Mouse (Mus musculus) midbrain, embryonic 15.5 days (tissue): ENCODE results near the gene Cul9. TPM values are rescaled to one million over a fixed set of nuclear protein-coding genes. Genes with fewer than 3 reads are reported as not detected.

ENCODE experiments used
- ATAC-seq: fragments of 200-750 bp; cut with Nextera tagmentation; replicated peaks from 2 replicates; pipeline ENCODE4 v1.8.0; 2017; ENCODE audit warnings: moderate TSS enrichment
- H3K27ac ChIP-seq: fragments of 300-500 bp; sonication (generic); 2 replicates; pipeline ENCODE4 v1.5.1; 2015; ENCODE audit warnings: mild to moderate bottlenecking, inconsistent platforms
- H3K27me3 ChIP-seq: fragments of 300-500 bp; sonication (generic); replicated peaks from 2 replicates; pipeline ENCODE4 v1.6.1; 2015; ENCODE audit warnings: inconsistent platforms
- H3K36me3 ChIP-seq: fragments of 300-500 bp; sonication (generic); replicated peaks from 2 replicates; pipeline ENCODE4 v1.6.1; 2015; ENCODE audit warnings: inconsistent platforms
- H3K4me1 ChIP-seq: fragments of 300-500 bp; sonication (generic); 2 replicates; pipeline ENCODE4 v1.6.1; 2015; ENCODE audit warnings: inconsistent platforms
- H3K4me2 ChIP-seq: fragments of 300-500 bp; sonication (generic); 2 replicates; pipeline ENCODE4 v1.6.1; 2015; ENCODE audit warnings: inconsistent platforms, mild to moderate bottlenecking, moderate library complexity
- H3K4me3 ChIP-seq: fragments of 300-500 bp; sonication (generic); 2 replicates; pipeline ENCODE4 v1.5.1; 2015; ENCODE audit warnings: mild to moderate bottlenecking, inconsistent platforms
- H3K9ac ChIP-seq: fragments of 300-500 bp; sonication (generic); 2 replicates; pipeline ENCODE4 v1.6.1; 2015; ENCODE audit warnings: mild to moderate bottlenecking, inconsistent platforms
- H3K9me3 ChIP-seq: fragments of 300-500 bp; sonication (generic); 2 replicates; pipeline ENCODE4 v1.6.1; 2016; ENCODE audit warnings: inconsistent platforms
- WGBS: fragments of 180-500 bp; shearing (Covaris S2); methylation state at CpG from one replicate; pipeline ENCODE4 v1.1.7; 2015; ENCODE audit warnings: mixed read lengths; 5-methylcytosine and 5-hydroxymethylcytosine counted together
- microRNA-seq: library from miRNA; unstranded; fragments of <30 nt; microRNA quantifications from one replicate; pipeline ENCODE4, GENCODE M21; 2016
- polyA plus RNA-seq: library from polyadenylated mRNA; unstranded; fragments of >200 nt; fragmentation: Nextera tagmentation; extraction: Ambion mirVana; gene quantifications from 2 replicates; pipeline ENCODE4 v1.2.1, GENCODE M21; 2015

The Cul9 gene
- polyA plus RNA-seq, 1 experiment from 2014 or later = 26.7 TPM

DNA sequence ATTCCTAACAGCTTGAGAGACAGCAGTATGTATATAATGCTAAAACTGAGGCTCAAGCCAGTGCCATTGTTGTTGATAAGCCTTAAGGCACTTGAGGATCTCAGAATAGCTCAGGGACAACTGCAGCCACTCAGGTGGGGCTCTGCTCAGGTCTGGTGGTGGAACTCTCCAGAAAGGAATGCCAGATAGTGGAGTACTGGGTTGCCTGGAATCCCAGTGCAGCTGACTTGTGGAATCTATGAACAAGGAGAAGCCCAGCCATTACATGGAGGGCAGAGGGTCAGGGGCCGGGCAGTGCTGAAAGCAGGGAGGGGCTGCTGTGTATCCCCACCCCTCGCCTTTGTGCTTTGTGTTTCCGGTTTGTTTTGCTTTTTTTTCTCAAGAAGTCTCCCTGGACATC, 87.7 kb downstream of the Cul9 start:
- no peaks in the 10 kb centered on the region for H3K36me3 ChIP-seq
- no peak for ATAC-seq
- H3K27me3 ChIP-seq = no peaks in the 10 kb centered on the region
- no peak overlapping the region for H3K4me3 ChIP-seq
- no peak overlapping the region for H3K27ac ChIP-seq
- no peaks in the 10 kb centered on the region for H3K9me3 ChIP-seq
- WGBS = 40% methylated on average over 3 of the region's 3 CpGs
- peaks cover 35% of the 10 kb centered on the region for H3K4me1 ChIP-seq
- H3K9ac ChIP-seq = no peak overlapping the region
- no peak overlapping the region for H3K4me2 ChIP-seq

DNA sequence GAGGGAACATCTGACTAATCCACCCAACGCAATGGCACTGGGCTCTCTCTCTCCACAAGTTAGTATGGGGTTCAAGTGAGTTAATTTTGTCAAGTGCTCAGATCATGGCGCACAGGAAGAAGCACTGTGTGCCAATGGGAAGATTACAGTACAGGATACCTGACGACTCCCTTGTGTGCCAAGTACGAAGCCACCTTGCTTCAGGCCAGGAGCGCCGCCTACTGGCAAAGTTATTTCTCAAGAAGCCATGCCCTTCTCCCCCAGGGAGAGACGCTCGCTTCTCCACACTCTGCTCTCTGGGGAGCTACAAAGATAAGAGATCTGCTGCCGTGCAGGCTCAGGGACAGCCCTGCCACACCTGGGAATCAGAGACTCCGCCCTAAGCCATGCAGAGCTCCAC, 88.4 kb downstream of the Cul9 start:
- peaks cover 41% of the 10 kb centered on the region for H3K4me1 ChIP-seq
- H3K36me3 ChIP-seq = no peaks in the 10 kb centered on the region
- no peak overlapping the region for H3K4me3 ChIP-seq
- H3K9ac ChIP-seq = no peak overlapping the region
- no peaks in the 10 kb centered on the region for H3K9me3 ChIP-seq
- WGBS = 15% methylated on average over 10 of the region's 10 CpGs
- H3K27me3 ChIP-seq = no peaks in the 10 kb centered on the region
- H3K4me2 ChIP-seq = no peak overlapping the region
- no peak for ATAC-seq
- H3K27ac ChIP-seq = no peak overlapping the region

DNA sequence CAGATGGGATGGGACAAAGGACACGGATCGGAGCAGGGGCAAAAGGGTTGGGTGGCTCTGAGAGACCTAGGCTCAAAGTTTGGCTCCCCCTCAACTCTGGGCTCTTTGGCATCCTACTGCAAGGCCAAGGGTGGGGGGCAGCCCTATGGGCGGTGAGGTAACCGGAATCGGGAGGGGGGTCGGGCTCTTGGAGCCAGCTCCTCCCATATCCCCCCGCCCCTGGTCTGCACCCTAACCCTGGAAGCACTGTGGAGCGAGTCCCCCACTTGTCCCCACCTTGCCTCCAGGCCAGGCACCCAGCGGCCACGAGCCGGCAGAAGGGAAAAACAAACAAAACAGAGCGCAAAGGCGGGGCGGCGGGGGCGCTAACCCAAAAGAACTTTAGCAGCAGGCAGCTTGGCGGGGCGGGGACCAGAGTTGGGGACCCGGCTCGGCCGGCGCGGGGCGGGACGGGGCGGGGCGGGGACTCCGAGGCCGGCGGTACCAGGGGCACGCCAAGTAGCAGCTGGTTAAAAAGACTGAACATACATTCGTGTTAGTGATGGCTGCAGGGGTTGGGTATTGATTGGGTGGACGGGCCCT, 91.0 kb downstream of the Cul9 start:
- Histone ChIP-seq H3K9ac (0 out of 2 replicates have a peak overlapping the region, but pooled peaks have one; percentile 1), H3K4me2 (peak overlapping the region; percentile 63), H3K4me1 (peaks cover 36% of the 10 kb centered on the region), H3K27ac (no peak overlapping the region), H3K4me3 (peak overlapping the region; percentile 17), H3K27me3 (no peaks in the 10 kb centered on the region), H3K36me3 (no peaks in the 10 kb centered on the region), H3K9me3 (no peaks in the 10 kb centered on the region)
- WGBS = 1% methylated on average over 33 of the region's 33 CpGs
- ATAC-seq = 0 out of 2 replicates have a peak, but pooled peaks have one; percentile 27

DNA sequence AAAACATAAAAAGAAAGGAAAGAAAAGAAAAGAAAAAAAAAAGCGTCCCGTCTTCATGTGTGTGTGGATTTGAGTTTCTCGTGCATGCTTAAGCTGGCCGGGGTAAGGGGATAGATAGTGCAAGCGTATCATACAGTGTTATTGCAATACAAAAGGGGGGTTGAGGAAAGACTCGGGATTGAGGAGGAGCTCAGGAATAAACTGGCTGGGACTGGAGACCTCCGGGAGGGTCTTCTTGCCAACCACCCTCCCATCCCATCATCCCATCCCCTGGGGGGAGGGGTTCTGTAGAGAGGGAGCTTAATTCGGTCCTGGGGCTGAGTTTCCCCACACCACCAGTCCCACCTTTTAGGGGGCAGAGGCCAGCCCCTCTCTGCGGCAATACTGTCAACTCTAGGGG, 91.6 kb downstream of the Cul9 start:
- H3K27ac ChIP-seq = peak overlapping the region; percentile 13; the same call in 1 of the 2 replicates
- peak; percentile 57 for ATAC-seq

DNA sequence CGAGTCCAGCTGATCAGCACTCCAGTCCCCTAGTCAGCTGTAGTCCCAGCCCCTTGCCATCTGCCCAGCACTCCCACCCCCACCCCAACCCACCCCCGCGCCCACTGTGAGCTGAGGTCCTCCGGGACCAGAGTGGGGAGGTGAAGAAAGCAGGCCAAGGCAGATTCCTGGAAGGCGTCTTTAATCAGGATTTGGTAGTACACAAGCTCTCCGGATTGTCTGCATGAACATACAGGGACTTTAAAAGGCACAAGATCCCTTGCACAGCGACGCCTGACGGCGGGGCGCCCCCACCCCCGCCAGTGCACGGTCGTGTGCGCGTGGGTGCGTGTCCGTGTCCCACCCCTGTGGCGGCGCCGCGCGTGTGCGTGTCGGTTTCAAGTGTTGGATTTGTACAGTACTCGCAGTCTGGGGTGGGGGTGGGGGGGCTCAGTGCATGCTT, 92.2 kb downstream of the Cul9 start:
- Histone ChIP-seq H3K36me3 (no peaks in the 10 kb centered on the region), H3K4me1 (peaks cover 36% of the 10 kb centered on the region), H3K27me3 (no peaks in the 10 kb centered on the region), H3K4me2 (peak overlapping the region; percentile 63), H3K4me3 (peak overlapping the region; percentile 28), H3K9ac (peak overlapping the region; percentile 44; the same call in 1 of the 2 replicates), H3K9me3 (no peaks in the 10 kb centered on the region), H3K27ac (peak overlapping the region; percentile 60; the same call in 1 of the 2 replicates)
- under 1% methylated on average over 26 of the region's 26 CpGs for WGBS
- peak; percentile 41 for ATAC-seq

More for the DNA sequence above, 91.6 kb downstream of the Cul9 start:
- peak overlapping the region; percentile 63 for H3K4me2 ChIP-seq
- no peaks in the 10 kb centered on the region for H3K9me3 ChIP-seq
- peak overlapping the region; percentile 28 for H3K4me3 ChIP-seq
- no peaks in the 10 kb centered on the region for H3K36me3 ChIP-seq
- no peak overlapping the region for H3K9ac ChIP-seq
- no peaks in the 10 kb centered on the region for H3K27me3 ChIP-seq
- WGBS = 2% methylated on average over 9 of the region's 9 CpGs
- peaks cover 36% of the 10 kb centered on the region for H3K4me1 ChIP-seq

DNA sequence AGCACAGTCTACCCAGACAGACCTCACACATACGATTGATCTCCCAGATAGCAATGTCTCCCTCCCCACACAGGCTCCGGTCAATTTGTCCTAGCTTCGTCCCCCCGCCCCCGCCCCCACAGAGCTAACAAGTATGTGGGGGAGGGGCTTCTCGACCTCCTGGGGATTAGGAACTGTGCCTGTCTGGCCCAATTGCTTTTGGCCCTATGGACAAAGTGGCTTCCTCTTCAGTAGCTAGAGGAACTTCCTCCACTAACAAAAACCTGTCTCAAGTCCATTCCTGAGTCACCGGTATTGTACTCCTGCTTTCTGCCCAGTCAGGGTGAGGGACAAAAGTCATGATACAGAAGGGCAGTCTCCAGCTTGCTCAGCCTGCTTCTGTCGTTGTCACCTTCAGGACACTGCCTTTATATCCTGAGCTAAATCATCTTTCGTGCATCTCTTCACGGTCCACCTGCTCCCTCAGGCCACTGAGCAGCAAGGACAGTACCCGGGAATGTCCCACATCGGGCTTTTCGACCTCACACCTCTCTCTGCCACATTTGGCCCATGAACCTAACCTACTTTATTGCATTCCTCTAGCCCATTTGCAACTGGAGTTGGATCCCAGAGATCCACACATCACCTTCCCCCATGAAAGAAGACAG, 92.8 kb downstream of the Cul9 start:
- Histone ChIP-seq H3K36me3 (no peaks in the 10 kb centered on the region), H3K27ac (peak overlapping the region; percentile 60; the same call in 1 of the 2 replicates), H3K27me3 (no peaks in the 10 kb centered on the region), H3K4me1 (peaks cover 36% of the 10 kb centered on the region), H3K4me2 (peak overlapping the region; percentile 63), H3K9me3 (no peaks in the 10 kb centered on the region), H3K9ac (no peak overlapping the region), H3K4me3 (no peak overlapping the region)
- no peak for ATAC-seq
- WGBS = 8% methylated on average over 13 of the region's 13 CpGs

DNA sequence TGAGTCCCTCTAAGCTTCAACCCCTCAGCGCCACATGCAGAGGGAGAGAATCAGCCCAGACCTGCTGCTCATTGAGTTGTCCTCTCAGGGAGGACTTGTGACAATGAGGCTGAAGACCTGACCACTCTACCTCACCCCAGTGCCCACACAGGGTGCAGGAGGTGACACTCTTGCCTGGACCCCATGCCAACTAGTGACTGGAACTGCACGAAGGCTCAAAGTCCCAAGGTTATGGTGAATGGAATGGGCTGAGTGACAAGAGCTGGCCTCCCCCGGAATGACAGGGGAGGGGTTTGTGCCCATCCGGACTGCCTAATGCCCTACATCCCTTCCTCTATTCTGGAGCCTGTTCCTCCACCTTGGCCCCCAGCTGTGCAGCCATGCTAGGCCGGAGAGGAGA, 93.5 kb downstream of the Cul9 start:
- H3K27ac ChIP-seq = no peak overlapping the region
- no peaks in the 10 kb centered on the region for H3K9me3 ChIP-seq
- H3K9ac ChIP-seq = no peak overlapping the region
- 40% methylated on average over 5 of the region's 5 CpGs for WGBS
- no peaks in the 10 kb centered on the region for H3K36me3 ChIP-seq
- no peak for ATAC-seq
- no peaks in the 10 kb centered on the region for H3K27me3 ChIP-seq
- H3K4me2 ChIP-seq = no peak overlapping the region
- H3K4me1 ChIP-seq = peaks cover 36% of the 10 kb centered on the region
- H3K4me3 ChIP-seq = no peak overlapping the region

Small RNAs within 50 kb of the gene (microRNA-seq; reads per million reads assigned to microRNA genes)
- not detected for gene Mir6976

Other genes starting within 250 kb of the Cul9 start
- gene Dlk2, start 249.0 kb downstream of the Cul9 start, polyA plus RNA-seq = 22.5 and 23.7 TPM in 2 replicates
- gene Abcc10, start 218.0 kb downstream of the Cul9 start, polyA plus RNA-seq = 10.7 TPM in 2 replicates
- gene Zfp318, start 162.7 kb downstream of the Cul9 start, polyA plus RNA-seq = 18.7 and 21.8 TPM in 2 replicates
- gene Crip3, start 117.5 kb downstream of the Cul9 start, polyA plus RNA-seq = 2.0 and 3.0 TPM in 2 replicates
- not detected in 2 replicates for gene Slc22a7, start 107.9 kb downstream of the Cul9 start, polyA plus RNA-seq
- 8.7 and 9.0 TPM in 2 replicates for gene Ttbk1, start 58.7 kb downstream of the Cul9 start, polyA plus RNA-seq
- gene Dnph1, start 49.7 kb downstream of the Cul9 start, polyA plus RNA-seq = 14.5 and 17.3 TPM in 2 replicates
- gene Srf, start 9.8 kb upstream of the Cul9 start, polyA plus RNA-seq = 3.7 and 5.7 TPM in 2 replicates
- gene Ptk7, start 83.1 kb upstream of the Cul9 start, polyA plus RNA-seq = 33.6 and 34.8 TPM in 2 replicates
- 42.5 and 44.5 TPM in 2 replicates for gene Klc4, start 99.6 kb upstream of the Cul9 start, polyA plus RNA-seq
- gene Mrpl2, start 99.8 kb upstream of the Cul9 start, polyA plus RNA-seq = 60.6 and 74.5 TPM in 2 replicates
- gene Cul7, start 103.9 kb upstream of the Cul9 start, polyA plus RNA-seq = 44.7 and 46.3 TPM in 2 replicates
- gene Rrp36, start 128.0 kb upstream of the Cul9 start, polyA plus RNA-seq = 49.9 and 50.8 TPM in 2 replicates
- gene Mea1, start 132.4 kb upstream of the Cul9 start, polyA plus RNA-seq = 277 and 304 TPM in 2 replicates
- gene Klhdc3, start 134.5 kb upstream of the Cul9 start, polyA plus RNA-seq = 172 and 180 TPM in 2 replicates
- 103 and 112 TPM in 2 replicates for gene Ppp2r5d, start 158.7 kb upstream of the Cul9 start, polyA plus RNA-seq
- 28.2 and 31.9 TPM in 2 replicates for gene Pex6, start 165.1 kb upstream of the Cul9 start, polyA plus RNA-seq
- 0.65 and 1.3 TPM in 2 replicates for gene Gnmt, start 182.8 kb upstream of the Cul9 start, polyA plus RNA-seq
- 67.1 and 68.2 TPM in 2 replicates for gene Cnpy3, start 205.8 kb upstream of the Cul9 start, polyA plus RNA-seq
- 0.18 and 0.39 TPM in 2 replicates for gene Ptcra, start 217.3 kb upstream of the Cul9 start, polyA plus RNA-seq
- 51.3 and 54.9 TPM in 2 replicates for gene 2310039H08Rik, start 226.2 kb upstream of the Cul9 start, polyA plus RNA-seq
- 80.6 and 83.1 TPM in 2 replicates for gene Rpl7l1, start 236.3 kb upstream of the Cul9 start, polyA plus RNA-seq